Mouse (Mus musculus) cortical plate, adult 2 months (tissue): ENCODE data around the gene Gstm2.

Experiments
- CTCF ChIP-seq: fragments of 200-500 bp; IDR thresholded peaks from 2 replicates; pipeline ENCODE4 v1.5.1; 2011; ENCODE audit warnings: mild to moderate bottlenecking, control low read depth, low read length; ENCODE audit not compliant: insufficient read depth; ENCODE audit errors: extremely low read depth
- POLR2A ChIP-seq: fragments of 200-500 bp; IDR thresholded peaks from 2 replicates; pipeline ENCODE4 v1.6.1; 2011; ENCODE audit warnings: mild to moderate bottlenecking, low read length, control low read depth; ENCODE audit not compliant: insufficient read depth; ENCODE audit errors: extremely low read depth

GRCm38 (mm10) chr3:108026049-108026448, 39.8 kb upstream of the Gstm2 start:
- TF ChIP-seq CTCF, result no peak
- no peak for TF ChIP-seq POLR2A
